Mouse (Mus musculus) gastrocnemius, postnatal 14 days (tissue): ENCODE measurements around the gene Gm9887. TPM values are rescaled to one million over a fixed set of nuclear protein-coding genes. Genes with fewer than 3 reads are reported as not detected.
"Not testable (repeated sequence)": the region's sequence is repeated elsewhere in the genome, so short reads cannot be mapped to it uniquely, and the experiment has no call there.

Experiments
- DNase-seq: peaks from one replicate; pipeline ENCODE4 v3.0.0; 2021; ENCODE audit warnings: mixed read lengths
- intact Hi-C: fragments of 180-260 bp; cut with DNase I; formaldehyde crosslinking; loops from one replicate; pipeline ENCODE4 v1.15.1; 2025; ENCODE audit warnings: low total_unique reads
- total RNA-seq, 2 experiments: library from RNA; stranded (reverse); gene quantifications; 2 replicates each; pipeline ENCODE4 v1.2.3; 2021

Gm9887 gene
- total RNA-seq, 2 experiments from 2014 or later: 0.37 TPM; not detected in 1

- DNase-seq: no peak
- intact Hi-C loops: no loop called here
Observed at GRCm38 (mm10) chr12:69389273-69389938, 17.1 kb upstream of the Gm9887 start.

GRCm38 (mm10) chr12:69388321-69388869 is 16.1 kb upstream of the Gm9887 start:
- no peak for DNase-seq
- intact Hi-C loops: no loop called here

- DNase-seq, intact Hi-C loops: not testable (repeated sequence)
Observed at GRCm38 (mm10) chr12:69386281-69386732, 14.0 kb upstream of the Gm9887 start.

- intact Hi-C loops: no loop called here
- no peak for DNase-seq
Observed at GRCm38 (mm10) chr12:69385542-69386280, 13.5 kb upstream of the Gm9887 start.

GRCm38 (mm10) chr12:69384606-69385005 is 12.3 kb upstream of the Gm9887 start:
- intact Hi-C loops: no loop called here
- no peak for DNase-seq

GRCm38 (mm10) chr12:69382880-69383279 is 10.6 kb upstream of the Gm9887 start:
- no peak for DNase-seq

GRCm38 (mm10) chr12:69378558-69379454 is 6.5 kb upstream of the Gm9887 start:
- no peak for DNase-seq
- intact Hi-C loops: no loop called here

More at GRCm38 (mm10) chr12:69382880-69383279, 10.6 kb upstream of the Gm9887 start:
- intact Hi-C loops: no loop called here

- intact Hi-C loops, DNase-seq: not testable (repeated sequence)
Observed at GRCm38 (mm10) chr12:69377636-69378035, 5.4 kb upstream of the Gm9887 start.

- intact Hi-C loops: no loop called here
- no peak for DNase-seq
Observed at GRCm38 (mm10) chr12:69377188-69377587, 4.9 kb upstream of the Gm9887 start.

GRCm38 (mm10) chr12:69376132-69376531 is 3.9 kb upstream of the Gm9887 start:
- no peak for DNase-seq
- intact Hi-C loops: no loop called here

- no peak for DNase-seq
- intact Hi-C loops: no loop called here
Observed at GRCm38 (mm10) chr12:69373850-69374766, 1.9 kb upstream of the Gm9887 start.

GRCm38 (mm10) chr12:69372731-69373331 is 573 bp upstream of the Gm9887 start:
- intact Hi-C loops: no loop called here
- peak; percentile 19 for DNase-seq

- intact Hi-C loops: no loop called here
- DNase-seq: peak; percentile 71
Observed at GRCm38 (mm10) chr12:69371421-69371853, 821 bp downstream of the Gm9887 start.

GRCm38 (mm10) chr12:69370936-69371335 is 1.3 kb downstream of the Gm9887 start:
- no peak for DNase-seq
- intact Hi-C loops: no loop called here

GRCm38 (mm10) chr12:69367557-69367956 is 4.7 kb downstream of the Gm9887 start:
- DNase-seq: no peak
- intact Hi-C loops: loop anchor here (10.0 kb wide), 1 partner anchor 207 kb away; no protein-coding TSS in a partner anchor

- no peak for DNase-seq
- intact Hi-C loops: loop anchor here (10.0 kb wide), 1 partner anchor 208 kb away; no protein-coding TSS in a partner anchor
Observed at GRCm38 (mm10) chr12:69366424-69366823, 5.8 kb downstream of the Gm9887 start.

- intact Hi-C loops: loop anchor here (10.0 kb wide), 1 partner anchor 209 kb away; no protein-coding TSS in a partner anchor
- no peak for DNase-seq
Observed at GRCm38 (mm10) chr12:69365757-69366156, 6.5 kb downstream of the Gm9887 start.
